Mouse (Mus musculus) stomach, postnatal 0 days (tissue): Measurements from ENCODE around the gene Tfr2. TPM values are rescaled to one million over a fixed set of nuclear protein-coding genes. Genes with fewer than 3 reads are reported as not detected.

ENCODE experiments used
- ATAC-seq: fragments of 200-750 bp; cut with Nextera tagmentation; 2 replicates; pipeline ENCODE4 v1.8.0; 2017; ENCODE audit not compliant: low FRiP score, low TSS enrichment
- DNase-seq: peaks from one replicate; pipeline ENCODE4 v3.0.0-alpha.2; 2016; ENCODE audit warnings: low spot score
- H3K27ac ChIP-seq: fragments of 300-500 bp; sonication (generic); replicated peaks from 2 replicates; pipeline ENCODE4 v1.5.1; 2014; ENCODE audit warnings: mild to moderate bottlenecking, control low read depth
- H3K27me3 ChIP-seq: fragments of 300-500 bp; sonication (generic); 2 replicates; pipeline ENCODE4 v1.6.1; 2014; ENCODE audit warnings: low read length; ENCODE audit not compliant: control insufficient read depth, insufficient read depth
- H3K36me3 ChIP-seq: fragments of 300-500 bp; sonication (generic); 2 replicates; pipeline ENCODE4 v1.6.1; 2014; ENCODE audit warnings: low read length, mixed read lengths; ENCODE audit not compliant: control insufficient read depth, insufficient read depth
- H3K4me1 ChIP-seq: fragments of 300-500 bp; sonication (generic); replicated peaks from 2 replicates; pipeline ENCODE4 v1.6.1; 2014; ENCODE audit warnings: antibody characterized with exemption; ENCODE audit not compliant: control insufficient read depth, insufficient read depth
- H3K4me2 ChIP-seq: fragments of 300-500 bp; sonication (generic); replicated peaks from 2 replicates; pipeline ENCODE4 v1.6.1; 2014; ENCODE audit warnings: low read depth, mild to moderate bottlenecking, control low read depth, moderate library complexity
- H3K4me3 ChIP-seq: fragments of 300-500 bp; sonication (generic); 2 replicates; pipeline ENCODE4 v1.5.1; 2014; ENCODE audit warnings: low read depth, low read length, control low read depth
- H3K9ac ChIP-seq: fragments of 300-500 bp; sonication (generic); 2 replicates; pipeline ENCODE4 v1.6.1; 2014; ENCODE audit warnings: mild to moderate bottlenecking, low read length, control low read depth, mixed read lengths
- H3K9me3 ChIP-seq: fragments of 300-500 bp; sonication (generic); 2 replicates; pipeline ENCODE4 v1.6.1; 2016; ENCODE audit warnings: low read length; ENCODE audit not compliant: control insufficient read depth
- CTCF ChIP-seq: IDR thresholded peaks from 2 replicates; pipeline ENCODE4 v1.5.1; 2016; ENCODE audit warnings: antibody characterized with exemption, low read depth, mild to moderate bottlenecking, moderate library complexity
- EP300 ChIP-seq: optimal IDR thresholded peaks from 2 replicates; pipeline ENCODE3; 2016; ENCODE audit warnings: antibody characterized with exemption
- WGBS: fragments of 180-500 bp; shearing (Covaris S2); extraction: QIAGEN DNeasy Blood & Tissue Kit; methylation state at CpG from one replicate; pipeline ENCODE4 v1.1.7; 2014; 5-methylcytosine and 5-hydroxymethylcytosine counted together
- polyA plus RNA-seq: library from polyadenylated mRNA; unstranded; fragments of >200 nt; fragmentation: Nextera tagmentation; extraction: Ambion mirVana; gene quantifications from 2 replicates; pipeline ENCODE4 v1.2.1, GENCODE M21; 2015

Tfr2 gene
- polyA plus RNA-seq, 1 experiment from 2014 or later = 1.2 TPM

- Histone ChIP-seq H3K27ac (peak overlapping the region; percentile 87), H3K4me3 (peak overlapping the region; percentile 45), H3K9me3 (no peaks in the 10 kb centered on the region), H3K4me2 (peak overlapping the region; percentile 52), H3K9ac (peak overlapping the region; percentile 52), H3K36me3 (no peaks in the 10 kb centered on the region), H3K4me1 (peaks cover 8% of the 10 kb centered on the region), H3K27me3 (no peaks in the 10 kb centered on the region)
- peak; percentile 54 for TF ChIP-seq CTCF
- no peak for TF ChIP-seq EP300
- DNase-seq = no peak
- no peak for ATAC-seq
- under 1% methylated on average over 9 of the region's 9 CpGs for WGBS
These were observed 58.4 kb downstream of the Tfr2 start for GRCm38 (mm10) chr5:137627991-137628390.

- Histone ChIP-seq H3K27me3 (no peaks in the 10 kb centered on the region), H3K27ac (peak within 1 kb of the TSS; percentile 97), H3K4me2 (peak within 1 kb of the TSS; percentile 75), H3K4me1 (peaks cover 8% of the 10 kb centered on the region), H3K4me3 (peak within 1 kb of the TSS; percentile 91), H3K36me3 (peaks cover 2% of the 10 kb centered on the region; the same call in 1 of the 2 replicates), H3K9ac (peak within 1 kb of the TSS; percentile 87), H3K9me3 (no peaks in the 10 kb centered on the region)
- under 1% methylated on average over 44 of the region's 46 CpGs for WGBS
- ATAC-seq (peak; percentile 95), DNase-seq (peak; percentile 99)
- TF ChIP-seq EP300 (peak; percentile 91), CTCF (peak; percentile 47)
These were observed 59.1 kb downstream of the Tfr2 start, which contains the start of the genes Fbxo24, Lrch4 and Gm20605 for GRCm38 (mm10) chr5:137628498-137629305. Fbxo24 (minus strand) TSS chr5:137629002. Lrch4 (plus strand) TSS chr5:137629121. Gm20605 (plus strand) TSS chr5:137629175.

GRCm38 (mm10) chr5:137629306-137629721 lies 59.7 kb downstream of the Tfr2 start:
- Histone ChIP-seq H3K4me1 (peaks cover 8% of the 10 kb centered on the region), H3K36me3 (peaks cover 7% of the 10 kb centered on the region; the same call in 1 of the 2 replicates), H3K9me3 (no peaks in the 10 kb centered on the region), H3K4me2 (peak overlapping the region; percentile 75), H3K27ac (peak overlapping the region; percentile 97), H3K9ac (peak overlapping the region; percentile 87), H3K4me3 (peak overlapping the region; percentile 91), H3K27me3 (no peaks in the 10 kb centered on the region)
- DNase-seq (peak; percentile 81), ATAC-seq (peak; percentile 11)
- 0% methylated on average over 20 of the region's 23 CpGs for WGBS
- TF ChIP-seq CTCF = 0 out of 2 replicates have a peak, but pooled peaks have one; percentile 0
- no peak for TF ChIP-seq EP300

- DNase-seq (peak; percentile 89), ATAC-seq (peak; percentile 70)
- Histone ChIP-seq H3K4me1 (peaks cover 8% of the 10 kb centered on the region), H3K4me2 (peak overlapping the region; percentile 75), H3K36me3 (peaks cover 8% of the 10 kb centered on the region; the same call in 1 of the 2 replicates), H3K27ac (peak overlapping the region; percentile 97), H3K9me3 (no peaks in the 10 kb centered on the region), H3K27me3 (no peaks in the 10 kb centered on the region), H3K9ac (peak overlapping the region; percentile 87), H3K4me3 (peak overlapping the region; percentile 91)
- WGBS = 11% methylated on average over 6 of the region's 6 CpGs
- TF ChIP-seq CTCF = no peak
- TF ChIP-seq EP300 = no peak
These were observed 60.4 kb downstream of the Tfr2 start for GRCm38 (mm10) chr5:137629906-137630545.

- Histone ChIP-seq H3K4me1 (peaks cover 8% of the 10 kb centered on the region), H3K36me3 (peaks cover 14% of the 10 kb centered on the region), H3K4me3 (peak overlapping the region; percentile 91), H3K27ac (peak overlapping the region; percentile 97), H3K9me3 (no peaks in the 10 kb centered on the region), H3K9ac (peak overlapping the region; percentile 87), H3K27me3 (no peaks in the 10 kb centered on the region), H3K4me2 (peak overlapping the region; percentile 75)
- TF ChIP-seq CTCF = no peak
- 12% methylated on average over 3 of the region's 3 CpGs for WGBS
- ATAC-seq (peak; percentile 13; the same call in 1 of the 2 replicates), DNase-seq (peak; percentile 78)
These were observed 61.0 kb downstream of the Tfr2 start for GRCm38 (mm10) chr5:137630602-137631001.
